Mouse (Mus musculus) heart, adult 8-10 months (tissue): ENCODE measurements around the gene Nubpl. TPM values are rescaled to one million over a fixed set of nuclear protein-coding genes. Genes with fewer than 3 reads are reported as not detected.

ENCODE experiments used
- DNase-seq: peaks from one replicate; pipeline ENCODE4 v3.0.0; 2022; ENCODE audit warnings: low spot score
- total RNA-seq, 4 experiments: library from RNA; stranded (reverse); gene quantifications; 2 replicates each; pipeline ENCODE4 v1.2.4; 2022

The Nubpl gene
- total RNA-seq, 4 experiments from 2014 or later, result 10.2 to 13.0 (median 11.6) TPM

DNA sequence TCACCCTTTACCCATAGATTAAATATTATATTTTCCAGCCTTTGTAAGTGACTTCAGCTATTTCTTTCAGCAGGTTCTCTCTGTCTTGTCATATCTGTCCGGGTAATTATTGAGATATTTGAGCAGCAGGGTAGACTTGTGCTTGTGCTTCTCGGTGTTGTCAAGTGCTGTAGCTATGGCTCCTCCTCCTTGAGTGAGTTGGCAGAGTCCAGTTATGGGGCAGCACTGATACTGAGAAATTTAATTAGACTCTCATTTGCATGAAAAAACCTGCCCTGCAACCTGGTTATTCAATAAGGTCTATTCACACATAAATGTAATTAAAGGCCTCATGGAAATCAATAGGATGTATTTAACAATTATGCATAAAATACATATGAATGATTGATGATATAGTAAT is 145.2 kb downstream of the Nubpl start:
- no peak for DNase-seq

DNA sequence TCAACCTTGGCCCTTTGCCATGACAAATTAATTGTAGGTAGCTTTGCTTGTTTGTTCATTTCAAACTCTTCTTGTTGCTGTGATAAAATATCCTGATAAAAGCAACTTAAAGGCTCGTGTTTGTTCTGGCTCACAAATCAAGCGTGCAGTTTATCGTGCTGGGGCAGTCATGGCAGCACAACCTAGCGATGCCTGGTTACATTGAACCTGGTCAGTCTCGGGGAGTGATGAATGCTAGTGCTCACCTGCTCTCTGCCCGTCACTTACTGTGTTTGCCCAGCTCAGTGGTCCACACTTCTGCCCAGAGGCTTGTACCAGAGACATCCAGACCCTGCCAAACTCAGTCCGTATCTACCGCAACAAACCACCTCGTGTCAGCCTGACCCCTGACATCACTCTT is 149.9 kb downstream of the Nubpl start:
- DNase-seq, result no peak

DNA sequence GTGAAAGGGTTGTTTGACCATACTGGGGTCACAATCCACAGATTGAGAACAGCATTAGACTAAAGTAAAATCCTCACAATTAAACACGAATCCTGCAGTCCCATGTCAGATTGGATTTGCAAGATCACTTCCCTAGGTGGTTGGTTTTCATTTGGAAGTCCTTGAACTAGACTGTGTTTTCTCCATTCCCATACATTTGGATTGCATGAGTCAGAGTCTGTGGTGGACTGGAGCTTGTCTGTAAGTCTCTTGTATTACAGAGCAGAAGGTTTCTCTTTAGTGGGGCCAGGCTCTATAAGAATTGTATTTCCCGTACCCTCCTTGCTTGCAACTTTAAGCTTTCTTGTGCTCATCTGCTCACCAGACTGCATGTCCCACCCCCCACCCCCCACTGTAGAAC is 151.0 kb downstream of the Nubpl start:
- DNase-seq, result no peak

DNA sequence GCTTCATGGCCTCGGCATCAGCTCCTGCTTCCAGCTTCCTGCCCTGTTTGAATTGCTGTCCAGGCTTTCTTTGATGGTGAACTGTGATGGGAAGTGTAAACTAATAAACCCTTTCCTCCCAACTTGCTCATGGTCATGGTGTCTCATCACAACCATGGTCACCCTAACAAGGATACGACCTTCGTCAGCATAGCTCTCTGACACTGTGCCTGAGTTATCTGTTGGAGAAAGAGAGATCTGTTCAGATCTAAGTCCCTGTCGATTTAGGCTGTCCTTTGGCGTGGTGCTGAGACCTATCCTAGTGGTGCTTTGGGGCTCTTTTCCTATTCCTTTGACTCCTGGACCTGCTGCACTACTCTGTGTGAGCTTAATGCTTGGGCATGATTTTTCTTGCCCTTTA is 156.6 kb downstream of the Nubpl start:
- no peak for DNase-seq

- no peak for DNase-seq
These were observed 170.6 kb downstream of the Nubpl start for GRCm38 (mm10) chr12:52268131-52268530.

DNA sequence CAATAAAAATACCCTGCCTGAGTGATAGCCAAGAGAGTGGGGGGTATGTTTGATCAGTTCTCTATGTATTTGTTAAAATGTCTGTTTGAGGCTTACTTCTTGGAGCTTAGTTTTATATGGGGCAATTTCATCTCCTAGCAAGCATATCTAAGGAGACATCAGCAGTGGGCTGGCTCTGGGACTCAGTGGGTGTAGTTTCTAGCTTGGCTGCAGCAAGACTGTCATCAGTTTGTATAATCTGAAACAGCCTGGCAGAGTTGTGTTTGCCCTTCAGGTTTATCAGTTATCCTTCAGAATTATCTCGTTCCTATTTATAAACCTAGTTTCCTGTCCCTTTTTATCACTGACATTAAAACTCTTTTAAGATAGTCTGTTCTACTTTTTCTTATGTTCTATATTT is 175.3 kb downstream of the Nubpl start:
- DNase-seq, result no peak

GRCm38 (mm10) chr12:52276320-52276719 is 178.8 kb downstream of the Nubpl start:
- DNase-seq, result no peak

- no peak for DNase-seq
These were observed 183.7 kb downstream of the Nubpl start for GRCm38 (mm10) chr12:52281232-52281631.

GRCm38 (mm10) chr12:52284471-52284870 is 186.9 kb downstream of the Nubpl start:
- no peak for DNase-seq

GRCm38 (mm10) chr12:52286802-52287201 is 189.3 kb downstream of the Nubpl start:
- no peak for DNase-seq

DNA sequence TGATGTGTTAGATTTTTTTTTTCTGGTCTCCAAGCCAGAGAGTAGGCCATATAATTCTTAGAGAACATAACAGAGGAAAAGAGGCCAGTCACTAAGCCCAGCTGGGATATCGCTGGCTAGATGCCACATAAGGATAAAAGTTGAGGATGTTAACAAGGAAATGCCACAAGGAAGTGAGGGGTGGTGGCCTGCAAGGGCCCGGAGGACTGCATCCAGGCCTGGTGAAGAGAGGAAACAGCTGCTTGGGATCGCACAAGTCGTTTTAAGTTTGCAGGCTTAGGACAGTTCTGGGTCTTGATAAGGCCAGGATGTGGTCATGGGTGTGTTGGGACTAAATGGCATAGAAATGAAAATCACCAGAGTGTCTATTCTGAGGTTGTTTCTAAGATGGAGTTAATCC is 191.0 kb downstream of the Nubpl start:
- peak; percentile 61 for DNase-seq

DNA sequence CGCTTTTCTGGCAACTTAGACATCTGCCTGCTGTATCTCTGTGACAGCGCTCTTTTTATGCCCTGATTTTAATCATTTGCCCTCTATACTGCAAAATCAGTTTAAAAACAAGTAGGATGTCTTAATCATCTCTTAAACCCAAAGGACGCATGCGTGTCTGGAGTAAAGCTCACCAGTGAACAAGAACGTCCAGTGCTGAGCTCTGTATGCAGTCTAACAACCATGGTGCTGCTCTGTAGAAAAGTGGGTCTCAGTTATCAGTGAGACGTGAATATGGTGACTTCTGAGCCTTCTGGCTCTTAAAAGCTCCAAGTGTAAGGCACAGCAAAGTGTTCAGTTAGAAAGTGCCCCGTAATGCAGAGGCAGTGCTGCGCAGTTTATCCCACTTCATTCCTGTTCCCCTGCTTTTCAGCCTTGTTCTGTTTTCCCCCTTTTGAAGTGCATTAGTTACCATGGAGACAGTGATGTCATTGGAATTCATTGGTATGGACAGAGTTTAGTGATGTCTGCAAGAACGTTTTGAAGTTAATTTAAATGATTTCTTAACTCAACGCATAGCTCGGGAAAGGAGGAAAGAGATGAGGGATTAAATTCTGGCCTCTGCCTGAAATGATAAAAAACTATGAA is 191.5 kb downstream of the Nubpl start:
- no peak for DNase-seq

DNA sequence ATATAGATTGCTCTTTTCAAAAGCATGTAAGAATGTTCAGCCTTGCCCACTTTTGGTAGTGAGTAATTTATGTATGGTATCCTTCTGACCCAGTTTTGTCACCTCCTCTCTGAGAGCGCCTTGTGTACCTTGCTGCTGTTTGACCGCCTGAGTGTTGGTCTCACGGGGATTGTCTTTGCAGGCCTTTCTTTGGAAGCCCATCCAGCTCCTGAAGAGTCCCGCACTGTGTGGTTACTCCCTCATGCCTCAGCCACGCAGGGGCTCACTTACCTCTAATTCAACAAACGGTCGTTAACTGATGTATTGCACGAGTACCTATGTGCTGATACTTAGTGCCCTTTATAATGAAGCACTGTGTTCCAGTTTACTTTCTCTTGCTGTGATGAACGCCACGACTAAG is 192.1 kb downstream of the Nubpl start:
- DNase-seq, result no peak

- no peak for DNase-seq
These were observed 196.4 kb downstream of the Nubpl start for GRCm38 (mm10) chr12:52293931-52294330.

- no peak for DNase-seq
These were observed 200.5 kb downstream of the Nubpl start for GRCm38 (mm10) chr12:52297988-52298387.

DNA sequence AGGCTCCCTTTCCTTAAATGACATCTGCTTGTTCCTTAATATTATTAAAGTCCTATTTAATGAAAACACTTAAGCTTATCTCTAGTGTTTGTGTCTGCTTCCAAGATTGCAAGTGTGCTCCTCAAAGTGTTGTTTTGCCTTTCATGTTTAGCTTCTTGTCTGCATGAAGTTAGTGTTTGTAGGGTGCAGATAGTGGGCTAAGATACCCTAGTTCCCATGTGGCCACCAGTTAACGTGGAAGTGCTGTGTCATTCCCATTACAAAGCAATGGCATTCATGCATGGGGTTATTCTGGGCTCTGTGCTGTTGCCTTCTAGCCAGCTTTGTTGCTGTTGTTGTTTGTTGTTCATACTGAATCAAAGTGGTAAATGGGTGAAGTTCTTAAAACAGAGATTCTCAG is 201.1 kb downstream of the Nubpl start:
- DNase-seq, result no peak

GRCm38 (mm10) chr12:52302961-52303360 is 205.4 kb downstream of the Nubpl start:
- no peak for DNase-seq

DNA sequence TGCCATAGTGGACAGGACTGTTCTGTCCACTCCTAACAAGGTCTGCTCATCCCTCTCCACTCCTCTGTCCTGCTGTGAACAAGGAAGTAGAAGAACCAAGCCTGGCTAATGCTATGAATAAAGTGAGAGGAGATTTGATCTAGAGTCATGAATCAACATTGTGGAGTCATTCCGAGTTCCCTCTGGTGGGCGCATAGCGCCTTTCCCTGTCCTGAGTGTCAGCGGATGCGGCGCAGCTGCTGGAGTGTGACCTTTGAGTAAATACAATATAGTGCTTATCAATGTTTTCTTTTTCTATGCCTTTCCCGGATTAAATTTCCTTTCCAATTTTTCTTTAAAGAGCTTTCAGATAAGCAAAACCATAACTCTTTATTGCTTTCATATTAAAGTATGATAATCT is 208.8 kb downstream of the Nubpl start:
- DNase-seq, result no peak

DNA sequence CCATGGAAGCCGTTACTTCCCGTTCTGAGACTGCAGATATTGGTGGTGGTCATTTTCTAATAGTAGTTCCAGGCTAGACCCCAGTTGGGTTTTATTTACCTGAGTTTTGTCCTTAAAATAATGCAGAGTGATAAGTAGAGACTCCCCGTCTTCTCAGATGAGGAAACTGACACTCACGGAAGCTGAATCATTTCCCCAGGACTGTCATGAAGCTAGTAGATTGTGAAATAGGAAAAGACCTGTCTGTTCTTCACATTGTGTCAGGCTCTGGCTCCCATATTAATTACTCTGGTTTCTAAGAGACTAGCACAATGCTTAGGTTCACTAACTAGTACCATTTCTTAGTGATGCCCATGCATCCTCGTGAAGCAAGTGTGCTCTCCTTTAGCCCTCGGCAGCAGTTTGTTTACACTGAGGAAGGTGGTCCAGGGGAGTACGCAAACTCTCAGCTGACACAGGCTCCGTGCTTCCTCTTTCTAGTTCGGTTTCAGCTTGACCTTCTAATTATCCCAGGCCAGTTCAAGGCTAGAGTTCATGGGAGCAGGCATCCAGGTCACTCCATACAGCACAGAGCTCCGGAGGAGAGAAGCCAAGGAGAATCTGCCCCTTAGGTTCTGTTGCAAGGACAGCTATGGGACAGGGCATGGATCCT is 209.9 kb downstream of the Nubpl start:
- no peak for DNase-seq

GRCm38 (mm10) chr12:52308628-52309027 is 211.1 kb downstream of the Nubpl start:
- DNase-seq, result no peak

GRCm38 (mm10) chr12:52314818-52315217 is 217.3 kb downstream of the Nubpl start:
- DNase-seq, result no peak

DNA sequence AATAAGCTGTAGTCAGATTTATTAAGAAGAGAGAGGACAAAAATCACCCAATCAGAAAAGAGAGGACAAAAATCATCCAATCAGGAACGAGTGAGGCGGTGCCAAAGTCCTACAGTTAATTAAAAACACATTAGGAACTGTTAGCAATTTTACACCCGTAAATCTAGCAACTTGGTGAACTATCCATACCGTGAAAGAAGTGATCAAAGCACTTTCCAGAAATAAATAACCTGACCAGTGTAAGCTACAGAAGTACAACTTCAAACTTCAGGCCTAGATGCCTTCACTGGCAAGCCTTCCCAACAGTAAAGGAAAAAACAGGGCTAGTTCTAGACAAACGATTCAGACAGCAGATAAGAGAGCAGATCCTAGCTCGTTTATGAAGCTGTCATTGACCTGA is 220.1 kb downstream of the Nubpl start:
- DNase-seq, result no peak

DNA sequence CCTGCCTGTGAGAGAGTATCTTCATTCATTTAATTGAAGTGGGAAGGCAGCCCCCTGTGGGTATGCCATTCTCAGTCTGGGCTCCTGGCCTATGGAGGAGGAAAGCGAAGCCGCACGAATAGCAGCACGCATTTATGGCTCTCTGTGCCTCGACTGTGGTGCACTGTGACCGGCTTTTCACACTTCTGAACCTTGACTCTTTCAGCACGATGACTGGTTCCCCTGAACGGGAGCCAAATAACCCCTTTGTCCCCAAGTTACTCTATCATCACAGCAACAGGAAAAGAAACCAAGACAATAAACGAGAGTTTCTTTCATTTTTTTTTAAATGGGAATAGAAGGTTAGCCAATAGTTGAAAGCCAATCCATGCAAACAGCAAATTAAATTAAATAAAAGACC is 220.9 kb downstream of the Nubpl start:
- no peak for DNase-seq

DNA sequence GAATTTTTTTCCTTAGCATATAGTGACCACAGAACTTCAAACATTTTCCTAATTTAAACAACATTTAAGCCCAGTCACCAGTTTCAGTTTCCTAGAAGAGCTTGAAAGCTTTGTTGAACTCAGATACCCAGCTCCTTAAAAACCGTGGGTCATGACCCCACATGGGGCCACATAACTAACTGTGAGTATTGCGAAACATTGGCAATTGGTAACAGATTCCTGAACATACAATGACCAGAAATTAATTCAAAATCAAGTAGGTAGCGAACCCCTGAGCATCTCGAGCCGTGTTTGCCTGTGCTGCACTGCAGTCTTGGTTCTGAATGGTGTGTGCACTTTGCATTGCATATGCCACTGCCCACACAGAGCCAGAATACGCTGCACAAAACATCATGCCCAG is 221.6 kb downstream of the Nubpl start:
- no peak for DNase-seq
